ENCODE assay signal across 8 mouse cellular contexts in the genomic region with DNA sequence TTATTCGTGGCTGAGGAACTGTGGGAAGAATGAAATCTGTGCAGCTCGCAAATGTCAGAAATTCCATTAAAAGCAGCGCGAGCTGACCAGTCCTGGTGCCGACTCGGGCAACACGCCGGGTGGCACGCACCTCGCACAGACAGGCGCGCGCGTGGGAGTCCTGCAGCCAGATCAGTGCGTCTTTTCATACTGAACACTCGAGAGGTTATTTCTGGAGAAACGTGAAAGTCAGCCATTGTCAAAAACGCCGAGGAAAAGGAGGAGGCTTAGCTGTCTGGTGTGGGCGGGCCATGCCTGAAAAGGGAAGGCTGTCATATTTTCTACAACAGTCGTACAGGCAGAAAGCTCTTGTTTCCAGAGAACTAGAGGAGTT. TPM values are rescaled to one million over a fixed set of nuclear protein-coding genes. Genes with fewer than 3 reads are reported as not detected.
A peak's percentile ranks its signal among the peaks of the same experiment; 100 is the strongest.
DNase-seq lines count a peak whose midpoint lies in the region; ATAC-seq and TF ChIP-seq lines count a peak whose summit lies in the region.

No protein-coding gene starts in this region.

- H3K4me3 ChIP-seq in cerebellum, adult 2 months (replicated peaks; ENCODE audit: insufficient read depth, low read depth, low read length) = peak overlapping the region; percentile 42
- H3K4me3 ChIP-seq in neural tube, embryonic 11.5 days (ENCODE audit: low read depth, low read length) = peak overlapping the region; percentile 92
- peak overlapping the region; percentile 93 for H3K4me3 ChIP-seq in hindbrain, embryonic 14.5 days (replicated peaks; ENCODE audit: low read length)
- peak overlapping the region; percentile 94 for H3K4me3 ChIP-seq in midbrain, embryonic 11.5 days (ENCODE audit: low read depth, low read length)

- DNase-seq in cerebellum, adult 2 months = no peak
- no peak for DNase-seq in cerebellum, adult 11 months
- no peak for DNase-seq in neural tube, embryonic 11.5 days (ENCODE audit: low spot score)
- DNase-seq in neural tube, embryonic 10.5 days (ENCODE audit: extremely low spot score, low spot score) = no peak
- no peak for DNase-seq in hindbrain, embryonic 14.5 days (ENCODE audit: low spot score)
- peak; percentile 95 for DNase-seq in midbrain, embryonic 11.5 days (ENCODE audit: low spot score, missing footprints)
- no peak for DNase-seq in urinary bladder, postnatal 36 days (ENCODE audit: low spot score in 2 of 2)
- DNase-seq in cerebellum, adult 18-20 months = no peak

- 1% methylated on average over 21 of the region's 21 CpGs for WGBS in cerebellum, adult 2 months
- WGBS in neural tube, embryonic 11.5 days = 5% methylated on average over 21 of the region's 21 CpGs
- under 1% methylated on average over 21 of the region's 21 CpGs for WGBS in hindbrain, embryonic 14.5 days
- WGBS in midbrain, embryonic 11.5 days = 2% methylated on average over 21 of the region's 21 CpGs

- peak overlapping the region; percentile 67 for H3K27ac ChIP-seq in cerebellum, adult 2 months (ENCODE audit: insufficient read depth, low read length)
- peak overlapping the region; percentile 98; the same call in 1 of the 2 replicates for H3K27ac ChIP-seq in neural tube, embryonic 11.5 days (ENCODE audit: low read depth, low read length)
- peak overlapping the region; percentile 92 for H3K27ac ChIP-seq in hindbrain, embryonic 14.5 days
- peak overlapping the region; percentile 67; the same call in 1 of the 2 replicates for H3K27ac ChIP-seq in midbrain, embryonic 11.5 days (ENCODE audit: low read depth, low read length)

- H3K36me3 ChIP-seq in neural tube, embryonic 11.5 days (ENCODE audit: control insufficient read depth, insufficient read depth, low read length) = no peaks in the 10 kb centered on the region
- H3K36me3 ChIP-seq in hindbrain, embryonic 14.5 days (replicated peaks; ENCODE audit: control insufficient read depth, insufficient read depth) = no peaks in the 10 kb centered on the region
- H3K36me3 ChIP-seq in midbrain, embryonic 11.5 days (ENCODE audit: control insufficient read depth, insufficient read depth, low read length) = no peaks in the 10 kb centered on the region

- TF ChIP-seq POLR2A in cerebellum, adult 2 months (IDR thresholded peaks at IDR 0.05; ENCODE audit: borderline replicate concordance, insufficient read depth, low read length) = no peak

- peak overlapping the region; percentile 89 for H3K4me2 ChIP-seq in neural tube, embryonic 11.5 days (ENCODE audit: low read depth)
- peak overlapping the region; percentile 82 for H3K4me2 ChIP-seq in hindbrain, embryonic 14.5 days (replicated peaks)
- H3K4me2 ChIP-seq in midbrain, embryonic 11.5 days = peak overlapping the region; percentile 90

- peaks cover 5% of the 10 kb centered on the region; the same call in 1 of the 2 replicates for H3K4me1 ChIP-seq in cerebellum, adult 2 months (ENCODE audit: control insufficient read depth, insufficient read depth, low read length)
- H3K4me1 ChIP-seq in neural tube, embryonic 11.5 days (ENCODE audit: control insufficient read depth, insufficient read depth, low read length) = peaks cover 13% of the 10 kb centered on the region
- peaks cover 26% of the 10 kb centered on the region for H3K4me1 ChIP-seq in hindbrain, embryonic 14.5 days (replicated peaks; ENCODE audit: control insufficient read depth, insufficient read depth, low read length)
- H3K4me1 ChIP-seq in midbrain, embryonic 11.5 days (ENCODE audit: control insufficient read depth, insufficient read depth, low read length) = peaks cover 16% of the 10 kb centered on the region

- H3K27me3 ChIP-seq in cerebellum, adult 2 months (ENCODE audit: control insufficient read depth, insufficient read depth, low read length) = no peaks in the 10 kb centered on the region
- H3K27me3 ChIP-seq in neural tube, embryonic 11.5 days (ENCODE audit: control insufficient read depth, insufficient read depth, low read length) = no peaks in the 10 kb centered on the region
- no peaks in the 10 kb centered on the region for H3K27me3 ChIP-seq in hindbrain, embryonic 14.5 days (ENCODE audit: control insufficient read depth, insufficient read depth, low read length)
- H3K27me3 ChIP-seq in midbrain, embryonic 11.5 days (ENCODE audit: control insufficient read depth, insufficient read depth, low read length) = no peaks in the 10 kb centered on the region

- no peak for TF ChIP-seq CTCF in cerebellum, adult 2 months (IDR thresholded peaks at IDR 0.05; ENCODE audit: borderline replicate concordance, insufficient read depth, low read depth, low read length)

- no peaks in the 10 kb centered on the region for H3K9me3 ChIP-seq in neural tube, embryonic 11.5 days (ENCODE audit: control insufficient read depth, low read length)
- H3K9me3 ChIP-seq in hindbrain, embryonic 14.5 days (ENCODE audit: control insufficient read depth, low read length) = no peaks in the 10 kb centered on the region
- no peaks in the 10 kb centered on the region for H3K9me3 ChIP-seq in midbrain, embryonic 11.5 days (ENCODE audit: control insufficient read depth, low read length)

- ATAC-seq in neural tube, embryonic 11.5 days (ENCODE audit: insufficient read depth, low FRiP score, low TSS enrichment) = peak; percentile 39; the same call in 1 of the 2 replicates
- peak; percentile 24; the same call in 1 of the 2 replicates for ATAC-seq in hindbrain, embryonic 14.5 days (ENCODE audit: low FRiP score)
- peak; percentile 48 for ATAC-seq in midbrain, embryonic 11.5 days (ENCODE audit: low FRiP score)

- H3K9ac ChIP-seq in neural tube, embryonic 11.5 days (ENCODE audit: low read length) = peak overlapping the region; percentile 59
- H3K9ac ChIP-seq in hindbrain, embryonic 14.5 days = peak overlapping the region; percentile 62
- peak overlapping the region; percentile 73 for H3K9ac ChIP-seq in midbrain, embryonic 11.5 days (ENCODE audit: low read length)

RNA-seq across cellular contexts. Expression of gene Rheb, which starts 0.7 kb away (rescaled TPM):
- polyA plus RNA-seq in cerebellum, adult 2 months (2012; rRNA removed) = 114 and 116 TPM in 2 replicates
- 175 and 188 TPM in 2 replicates for polyA plus RNA-seq in neural tube, embryonic 11.5 days (2014; fragmentation: Nextera tagmentation; extraction: Ambion mirVana)
- polyA plus RNA-seq in hindbrain, embryonic 14.5 days (2014; fragmentation: Nextera tagmentation; extraction: Ambion mirVana) = 235 and 245 TPM in 2 replicates
- 207 and 224 TPM in 2 replicates for polyA plus RNA-seq in midbrain, embryonic 11.5 days (2014; fragmentation: Nextera tagmentation; extraction: Ambion mirVana)

Comparison
In these comparisons a context has a peak if more than half of its experiments do, and no peak if none do; other contexts are left out.
1. H3K4me3 ChIP-seq: peak in every context shown above with its lines; median percentile 94 in midbrain, embryonic 11.5 days; 93 in hindbrain, embryonic 14.5 days; 92 in neural tube, embryonic 11.5 days; 42 in cerebellum, adult 2 months.